Mouse (Mus musculus) kidney, adult 18-20 months (tissue): ENCODE results near the gene Mmp14.

Experiments used
- DNase-seq: peaks from one replicate; pipeline ENCODE4 v3.0.0; 2021

Gene Mmp14

DNA sequence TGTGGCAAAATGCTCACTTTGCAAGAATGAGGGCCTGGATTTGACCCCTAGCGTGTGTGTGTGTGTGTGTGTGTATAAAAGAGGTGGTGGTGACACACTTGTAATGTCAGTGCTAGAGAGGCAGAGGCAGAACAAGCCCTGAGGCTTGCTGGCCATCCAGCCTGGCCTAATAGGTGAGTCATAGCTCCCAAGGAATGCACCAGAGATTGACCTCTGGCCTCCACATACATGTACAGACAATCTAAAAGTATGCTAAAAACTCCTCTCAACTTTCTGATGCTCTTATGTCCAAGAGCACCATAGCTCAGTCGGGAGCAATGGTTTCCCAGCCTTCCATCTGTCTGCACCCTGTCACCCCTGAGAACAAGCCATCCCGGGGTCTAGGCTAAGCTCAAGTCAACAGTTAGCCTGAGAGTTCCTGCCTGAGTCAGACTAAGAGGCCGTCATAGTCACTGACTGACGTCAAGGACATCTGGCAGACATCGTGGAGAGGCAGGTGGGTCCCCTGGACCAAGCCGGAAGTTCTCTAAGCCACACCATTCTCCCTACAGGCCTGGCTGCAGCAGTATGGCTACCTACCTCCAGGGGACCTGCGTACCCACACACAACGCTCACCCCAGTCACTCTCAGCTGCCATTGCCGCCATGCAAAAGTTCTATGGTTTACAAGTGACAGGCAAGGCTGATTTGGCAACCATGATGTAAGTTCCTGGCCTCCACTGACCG lies 3.9 kb downstream of the Mmp14 start:
- no peak for DNase-seq

DNA sequence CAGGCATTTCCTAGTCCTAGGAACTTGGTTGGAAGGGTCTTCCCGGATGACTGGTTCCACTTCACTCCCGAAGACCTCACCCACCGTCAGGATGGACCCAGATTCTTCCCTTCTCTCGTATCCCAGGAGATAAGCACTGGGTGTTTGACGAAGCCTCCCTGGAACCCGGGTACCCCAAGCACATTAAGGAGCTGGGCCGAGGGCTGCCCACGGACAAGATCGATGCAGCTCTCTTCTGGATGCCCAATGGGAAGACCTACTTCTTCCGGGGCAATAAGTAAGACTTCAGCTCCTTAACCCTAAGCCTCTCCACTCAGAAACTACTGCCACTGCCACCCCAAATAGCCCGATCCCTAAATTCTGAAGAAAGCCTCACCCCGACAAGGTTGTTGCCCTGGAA lies 7.7 kb downstream of the Mmp14 start:
- DNase-seq, result no peak

DNA sequence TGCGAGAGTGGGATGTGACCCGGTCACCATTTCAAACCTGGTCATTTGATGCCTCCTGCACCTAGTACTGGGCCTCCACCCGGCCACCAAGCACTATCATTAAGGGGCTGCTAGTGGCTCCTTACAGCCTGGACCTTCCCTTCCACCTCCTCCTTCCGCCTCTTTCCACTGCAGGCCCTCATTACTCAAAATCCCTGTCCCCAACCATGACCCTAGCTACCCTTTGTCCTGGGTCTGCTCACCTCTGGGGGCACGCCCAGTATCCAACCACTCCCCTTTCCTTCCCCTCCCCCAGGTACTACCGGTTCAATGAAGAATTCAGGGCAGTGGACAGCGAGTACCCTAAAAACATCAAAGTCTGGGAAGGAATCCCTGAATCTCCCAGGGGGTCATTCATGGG lies 8.2 kb downstream of the Mmp14 start:
- no peak for DNase-seq

DNA sequence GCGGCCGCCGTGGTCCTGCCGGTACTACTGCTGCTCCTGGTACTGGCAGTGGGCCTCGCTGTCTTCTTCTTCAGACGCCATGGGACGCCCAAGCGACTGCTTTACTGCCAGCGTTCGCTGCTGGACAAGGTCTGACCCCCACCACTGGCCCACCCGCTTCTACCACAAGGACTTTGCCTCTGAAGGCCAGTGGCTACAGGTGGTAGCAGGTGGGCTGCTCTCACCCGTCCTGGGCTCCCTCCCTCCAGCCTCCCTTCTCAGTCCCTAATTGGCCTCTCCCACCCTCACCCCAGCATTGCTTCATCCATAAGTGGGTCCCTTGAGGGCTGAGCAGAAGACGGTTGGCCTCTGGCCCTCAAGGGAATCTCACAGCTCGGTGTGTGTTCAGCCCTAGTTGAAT lies 9.1 kb downstream of the Mmp14 start:
- no peak for DNase-seq

DNA sequence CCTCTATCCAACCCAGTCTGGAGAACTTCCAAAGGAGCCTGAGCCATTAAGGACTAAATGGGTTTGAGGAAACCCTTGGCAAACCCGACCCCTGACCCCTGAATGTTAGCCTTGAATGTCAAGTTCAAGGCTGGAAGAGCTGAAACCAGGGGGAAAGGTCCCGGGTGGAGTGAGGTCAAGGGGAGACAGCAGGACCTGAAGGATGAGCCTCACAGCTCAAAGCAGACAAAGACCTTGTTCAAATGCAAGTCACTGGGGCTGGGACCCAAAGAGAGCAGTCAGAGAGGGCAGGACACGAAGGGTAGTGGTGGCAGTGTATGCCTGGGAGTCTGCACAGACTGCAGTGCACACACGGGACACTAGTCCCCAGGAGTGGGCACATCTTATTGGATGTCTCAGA lies 10.0 kb downstream of the Mmp14 start:
- no peak for DNase-seq

DNA sequence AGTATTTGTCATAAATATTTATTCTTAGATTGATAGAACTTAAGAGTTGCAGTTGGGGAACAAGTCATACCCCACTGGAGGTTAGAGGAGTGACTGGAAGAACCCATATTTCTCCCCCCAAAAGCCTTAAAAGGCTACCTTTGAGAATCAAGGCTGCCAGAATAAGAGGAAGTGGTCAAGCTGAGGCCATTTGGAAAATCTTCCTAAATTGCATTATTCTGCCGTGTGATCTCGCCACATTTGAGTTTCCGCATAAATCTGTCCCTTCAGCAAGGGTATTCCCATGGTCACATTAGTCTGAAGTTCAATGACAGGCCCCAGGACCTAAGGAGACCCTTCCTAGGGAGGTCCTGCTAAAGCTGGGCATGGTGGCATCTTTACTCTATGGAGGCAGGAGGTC lies 11.1 kb downstream of the Mmp14 start:
- no peak for DNase-seq

DNA sequence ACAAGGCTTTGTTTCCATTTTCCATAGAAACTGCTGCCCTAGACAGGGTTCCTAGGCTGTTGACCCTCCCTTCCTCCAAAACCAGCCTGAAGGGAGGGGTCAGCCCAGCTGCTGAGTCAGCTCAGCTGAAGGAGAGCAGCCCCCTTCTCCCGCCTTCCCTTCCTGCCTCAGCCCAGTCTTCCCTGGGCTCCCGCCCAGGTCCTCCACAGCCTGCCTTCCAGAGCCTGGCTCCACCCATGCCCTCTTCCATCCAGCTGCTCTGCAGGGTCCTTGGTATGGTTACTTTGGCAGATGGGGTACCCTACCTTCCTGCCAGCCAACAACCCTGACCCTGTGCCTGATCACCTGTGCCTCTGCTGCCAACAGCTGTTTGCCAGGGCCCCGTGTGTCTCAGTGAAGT lies 11.8 kb downstream of the Mmp14 start:
- no peak for DNase-seq

DNA sequence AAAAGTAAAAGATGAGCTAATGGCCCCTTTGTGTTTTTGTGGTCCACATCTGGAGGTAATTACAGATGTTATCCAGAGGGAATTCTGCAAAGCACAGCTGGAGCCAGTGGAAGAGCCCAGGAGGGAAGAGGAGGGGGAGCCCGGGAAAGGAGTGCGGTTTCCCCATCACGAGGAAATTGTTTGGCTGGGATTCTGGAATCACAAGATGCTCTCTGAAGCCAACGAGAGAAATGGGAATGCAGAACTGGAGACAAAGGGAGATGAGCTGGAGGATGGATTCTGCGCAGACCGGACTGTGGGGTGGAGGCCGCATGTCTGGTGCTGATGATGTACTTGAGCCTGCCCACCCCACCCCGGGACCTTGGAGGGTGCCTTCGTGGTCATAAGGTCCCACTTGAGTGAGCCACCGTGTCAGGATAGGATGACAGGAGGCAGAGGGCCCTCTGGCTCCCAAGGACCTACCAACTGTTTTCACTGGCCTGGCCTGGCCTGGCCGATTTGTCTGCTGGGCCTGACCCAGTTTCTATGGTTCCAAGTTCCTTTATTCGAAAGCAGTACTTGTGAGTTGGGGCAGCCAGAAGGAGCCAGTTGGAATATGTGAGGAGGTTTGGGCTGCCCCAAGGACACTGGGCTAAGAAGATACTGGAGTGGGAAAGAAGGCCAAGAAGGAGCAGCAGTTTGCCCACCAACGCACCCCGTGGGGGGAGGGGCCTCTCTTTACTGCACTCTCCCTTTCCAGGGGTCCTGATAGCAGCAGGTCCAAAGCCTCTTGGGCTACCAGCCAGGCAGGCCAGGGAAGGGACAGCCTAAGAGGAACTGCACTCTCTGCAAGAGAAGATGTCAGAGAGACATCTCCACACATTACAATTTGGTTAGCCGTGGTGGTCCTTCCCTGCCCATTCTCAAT lies 12.6 kb downstream of the Mmp14 start:
- no peak for DNase-seq

DNA sequence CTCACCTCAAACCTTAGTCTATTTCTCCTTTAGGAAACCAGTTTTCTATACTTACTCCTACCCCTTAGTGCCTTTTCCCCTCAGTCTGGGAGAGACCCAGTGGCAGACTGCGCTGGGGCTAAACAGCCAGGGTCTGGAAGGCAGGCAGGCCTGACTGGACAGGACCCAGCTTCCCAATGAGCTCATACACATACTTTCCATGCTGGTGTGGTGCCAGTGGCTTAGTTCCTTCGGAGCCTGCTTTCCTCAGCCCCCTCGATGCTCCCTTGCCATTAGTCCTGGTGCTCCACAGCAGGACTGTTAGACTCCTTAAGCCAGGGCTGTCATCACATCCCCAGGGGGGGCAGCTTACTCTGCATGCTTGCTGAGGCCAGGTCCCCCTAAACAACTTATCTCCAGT lies 14.1 kb downstream of the Mmp14 start:
- DNase-seq, result no peak

DNA sequence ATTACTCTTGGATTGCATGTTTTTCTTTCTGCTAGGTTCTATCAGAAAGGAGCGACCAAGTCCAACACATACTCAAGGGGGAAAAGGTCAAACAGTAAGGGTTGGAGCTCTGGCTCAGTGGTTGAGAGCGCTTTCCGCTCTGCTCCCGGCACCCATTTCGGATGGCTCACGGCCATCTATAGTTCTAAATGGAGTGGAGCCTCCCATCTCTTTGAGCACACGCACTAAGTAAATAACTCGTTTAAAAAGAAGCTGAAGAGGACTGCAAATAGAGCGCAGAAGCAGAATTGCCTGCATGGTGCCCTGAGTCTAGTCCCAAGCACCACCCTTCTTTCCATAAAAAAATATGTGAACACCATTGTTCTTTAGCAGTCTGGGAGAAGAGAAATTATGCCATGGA lies 22.2 kb downstream of the Mmp14 start:
- no peak for DNase-seq

DNA sequence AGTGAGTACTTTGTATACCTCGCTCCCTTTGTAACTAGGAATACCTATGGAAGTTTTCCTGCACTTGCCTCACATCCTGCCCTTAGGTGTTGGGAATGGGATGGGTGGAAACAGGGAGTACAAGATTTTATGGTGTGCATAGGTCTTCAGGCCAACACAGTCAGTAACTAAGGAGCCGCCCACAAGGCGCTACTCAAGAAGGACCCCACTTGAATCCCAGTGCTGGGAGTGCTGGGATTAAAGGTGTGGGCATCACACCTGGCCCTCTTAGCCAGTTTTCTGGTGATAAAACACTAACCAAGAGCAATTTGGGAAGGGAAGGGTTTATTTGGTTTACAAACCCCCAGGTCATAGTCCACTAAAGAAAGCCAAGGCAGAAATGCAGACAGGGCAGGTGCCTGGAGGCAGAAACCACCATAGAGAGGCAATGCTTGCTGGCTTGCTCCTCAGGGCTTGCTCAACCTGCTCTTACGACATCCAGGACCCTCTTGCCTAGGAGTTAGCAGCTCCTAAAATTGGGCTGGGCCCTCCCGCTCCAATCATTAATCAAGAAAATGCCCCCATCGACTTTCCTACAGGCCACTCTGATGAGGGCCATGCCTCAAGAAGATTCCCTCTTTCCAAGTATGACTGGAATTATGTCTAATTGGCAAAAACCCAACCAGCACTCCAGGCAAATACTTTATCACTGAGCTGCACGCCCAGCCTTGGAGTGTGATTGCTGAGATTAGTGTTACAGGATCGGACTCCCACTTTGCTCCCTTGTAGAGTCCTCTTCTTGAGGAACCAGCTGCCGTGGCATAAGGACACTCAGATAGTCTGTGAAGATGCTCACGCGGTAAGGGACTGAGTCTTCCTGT lies 23.5 kb downstream of the Mmp14 start:
- DNase-seq, result no peak

DNA sequence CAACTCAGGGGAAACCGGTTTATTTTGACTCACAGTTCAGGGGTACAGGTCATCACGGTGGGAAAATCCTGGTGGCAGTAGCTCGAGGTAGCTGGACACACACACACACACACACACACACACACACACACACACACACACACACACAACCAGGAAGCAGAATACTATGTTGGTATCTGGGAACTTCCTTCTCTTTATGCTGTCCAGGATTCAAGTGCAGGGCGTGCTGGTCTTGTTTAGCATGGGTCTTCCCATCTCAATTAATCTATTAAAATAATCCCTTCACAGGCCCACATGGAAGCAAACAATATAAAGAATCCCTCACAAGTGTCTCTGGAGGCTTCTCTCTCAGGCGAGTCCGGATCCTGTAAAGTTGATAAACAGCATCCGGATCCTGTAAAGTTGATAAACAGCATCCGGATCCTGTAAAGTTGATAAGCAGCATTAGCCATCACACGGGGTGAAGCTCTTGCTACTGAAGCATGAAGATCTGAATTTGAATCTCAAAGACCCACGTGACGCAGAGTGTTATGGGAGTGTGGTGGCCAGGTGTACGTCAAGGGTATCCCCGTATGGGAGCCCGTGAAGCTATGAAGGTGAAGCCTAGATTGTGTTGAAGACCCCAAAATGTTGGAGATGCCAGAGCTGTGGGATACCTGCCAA lies 26.6 kb downstream of the Mmp14 start:
- no peak for DNase-seq

DNA sequence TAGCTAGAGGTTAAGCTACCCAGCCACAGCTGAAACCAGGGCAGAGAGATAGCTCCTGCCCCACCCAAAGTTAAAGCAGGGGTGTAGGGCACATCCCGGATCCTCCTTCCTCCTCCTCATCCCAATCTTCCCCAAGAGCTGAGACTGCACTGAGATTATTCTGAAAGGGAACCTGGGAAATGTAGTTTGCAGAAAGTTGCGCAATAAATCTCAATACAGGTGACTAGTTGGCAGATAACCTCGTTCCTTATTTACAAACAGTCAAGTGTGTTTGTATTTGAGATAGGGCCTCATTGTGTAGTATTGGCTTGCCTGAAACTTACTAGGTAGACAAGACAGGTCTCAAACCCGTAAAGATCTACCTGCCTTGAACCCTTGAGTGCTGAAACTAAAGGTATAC lies 30.7 kb downstream of the Mmp14 start:
- DNase-seq, result no peak

DNA sequence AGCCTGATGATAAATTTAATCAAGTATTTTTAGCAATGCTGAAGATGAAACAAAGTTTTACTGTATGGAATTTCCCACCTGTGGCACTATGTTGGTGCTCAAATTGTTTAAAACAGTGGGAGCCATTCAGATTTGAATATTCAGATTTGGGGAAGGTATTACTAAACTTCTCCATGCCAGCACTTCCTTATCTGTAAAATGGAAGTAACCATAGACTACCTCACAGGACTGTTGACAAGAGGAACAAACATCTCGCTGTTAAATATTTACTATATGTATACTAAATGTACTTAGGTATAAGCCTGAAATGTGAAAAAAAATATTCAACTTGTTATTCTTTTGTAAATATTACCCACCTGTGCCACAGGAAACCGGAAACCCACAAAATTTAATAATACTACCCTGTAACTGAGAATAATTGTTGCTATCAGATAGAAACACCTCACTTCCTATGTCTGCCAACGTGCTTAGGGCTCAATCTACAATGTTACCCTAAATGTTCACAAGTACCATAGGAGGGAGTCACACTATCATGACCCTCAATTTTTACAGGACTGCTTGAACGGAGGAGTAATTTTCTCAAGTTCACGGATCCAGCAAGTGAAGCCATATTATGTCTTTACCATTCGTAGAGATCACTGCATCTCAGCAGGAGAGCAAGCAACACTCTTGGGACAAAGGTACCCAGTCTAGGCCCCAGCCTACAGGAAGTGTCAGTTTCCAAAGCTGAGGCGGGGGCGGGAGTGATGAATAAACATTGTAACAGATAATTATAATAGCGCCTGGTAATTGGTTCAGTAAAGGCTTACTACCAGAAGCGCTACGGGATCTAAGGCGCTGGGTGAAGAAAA lies 31.9 kb downstream of the Mmp14 start:
- no peak for DNase-seq

DNA sequence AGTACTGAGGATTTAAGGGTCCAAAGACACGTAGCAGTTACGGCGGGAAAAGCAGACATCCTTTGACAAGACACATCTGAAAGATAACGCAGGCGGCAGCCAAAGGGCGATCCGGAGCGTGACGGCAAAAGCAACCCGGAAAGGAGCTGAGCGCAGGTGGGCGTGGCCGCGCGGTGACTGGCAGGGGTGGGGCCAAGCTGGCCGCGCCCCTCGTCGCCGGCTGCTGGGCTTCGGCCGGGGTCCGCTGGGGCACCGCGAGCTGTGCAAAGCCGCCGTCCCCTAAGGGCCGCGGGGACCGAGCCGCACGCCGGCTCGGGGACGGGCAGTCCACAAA lies 32.5 kb downstream of the Mmp14 start, which contains the start of gene Lrp10:
TSS of gene Lrp10 (plus strand) at position 179 of the 334 bp plus-strand sequence.
- DNase-seq, result peak; percentile 94

DNA sequence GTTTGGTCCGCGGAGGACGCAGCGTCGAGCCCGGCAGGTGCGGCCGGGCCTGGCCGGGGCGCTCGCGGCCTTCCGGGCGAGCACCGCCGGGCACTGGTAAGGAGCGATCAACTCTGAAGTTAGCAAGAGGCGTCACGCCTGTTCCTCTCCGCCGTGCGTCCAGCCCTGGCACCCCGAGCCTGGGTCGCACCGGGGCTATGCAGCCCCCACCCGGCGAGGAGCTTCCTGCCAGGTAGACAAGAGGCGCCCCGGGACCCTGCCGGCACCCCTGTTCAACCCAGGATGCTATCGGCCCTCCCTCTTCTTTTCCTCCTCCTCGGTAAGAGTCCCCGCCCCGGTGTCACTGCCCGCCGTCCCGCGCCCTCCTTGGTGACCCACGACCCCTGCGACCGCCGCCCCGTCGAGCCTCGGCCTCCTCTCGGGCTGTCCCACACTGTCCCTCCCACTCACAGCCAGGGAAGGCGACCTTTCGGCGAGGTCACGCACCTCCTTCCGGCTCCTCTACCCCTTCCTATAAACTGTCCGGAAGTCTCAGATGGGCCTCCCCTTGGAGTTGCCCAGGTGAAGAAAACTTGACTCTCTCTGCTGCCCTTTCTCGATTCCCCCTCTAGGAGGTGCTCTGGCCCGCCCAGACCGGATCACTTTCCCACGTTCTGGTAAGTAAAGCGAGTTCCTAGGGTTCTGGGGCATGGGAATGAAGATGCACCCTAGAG lies 33.0 kb downstream of the Mmp14 start:
- peak; percentile 80 for DNase-seq

DNA sequence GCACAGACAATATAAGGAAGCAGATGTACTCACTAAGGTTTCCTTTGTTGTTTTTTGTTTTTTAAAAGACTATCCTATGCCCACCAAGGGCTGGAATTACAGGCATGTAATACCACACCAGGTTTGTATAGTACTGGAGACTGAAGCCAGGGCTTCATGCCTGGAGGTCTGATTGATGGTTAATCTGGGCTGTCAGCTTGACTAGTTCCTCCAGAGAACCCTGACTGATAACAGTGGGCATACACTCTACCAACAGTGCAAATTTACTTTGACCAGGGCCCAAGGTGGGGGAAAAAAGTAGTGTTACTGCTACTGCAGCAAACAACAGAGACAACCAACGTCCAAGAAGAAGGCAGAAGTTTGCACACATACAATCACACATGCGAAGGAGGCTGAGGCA lies 40.1 kb downstream of the Mmp14 start:
- no peak for DNase-seq

DNA sequence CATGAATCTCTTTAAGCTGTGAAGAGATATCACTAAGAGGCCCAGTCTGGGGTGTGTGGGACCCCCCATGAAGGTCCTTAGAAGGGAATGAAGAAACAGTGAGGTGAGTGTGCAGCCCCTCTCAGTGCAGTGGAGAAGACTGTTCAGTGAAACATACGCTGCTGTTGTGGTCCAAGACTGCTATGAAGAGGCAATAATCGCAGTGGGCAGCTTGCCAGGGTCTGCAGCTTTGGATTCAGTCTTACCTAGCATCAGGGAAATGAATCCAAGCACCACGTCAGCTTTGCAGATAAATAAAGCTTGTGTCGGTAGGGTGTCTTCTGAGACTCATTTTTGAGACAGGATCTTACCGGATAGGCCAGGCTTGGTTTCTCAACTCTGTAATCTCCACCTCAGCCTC lies 41.3 kb downstream of the Mmp14 start:
- no peak for DNase-seq

DNA sequence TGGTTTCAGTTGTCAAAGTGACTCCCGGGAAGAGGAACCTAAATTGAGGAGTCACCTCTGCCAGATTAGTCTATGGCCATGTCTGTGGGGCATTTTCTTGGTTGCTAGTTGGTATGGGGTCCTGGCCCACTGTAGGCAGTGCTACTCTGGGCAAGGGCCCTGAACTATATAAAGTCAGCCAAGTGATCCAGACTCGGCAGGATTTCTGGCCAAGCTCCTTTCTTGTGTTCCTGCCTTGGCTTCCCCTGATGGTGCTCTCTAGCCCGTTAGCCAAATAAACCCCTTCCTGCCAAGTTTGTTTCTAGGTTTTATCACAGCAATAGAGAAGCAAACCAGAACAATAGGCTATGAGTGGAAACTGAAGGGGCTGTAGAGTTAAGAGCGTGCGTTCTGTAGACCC lies 43.3 kb downstream of the Mmp14 start:
- no peak for DNase-seq

DNA sequence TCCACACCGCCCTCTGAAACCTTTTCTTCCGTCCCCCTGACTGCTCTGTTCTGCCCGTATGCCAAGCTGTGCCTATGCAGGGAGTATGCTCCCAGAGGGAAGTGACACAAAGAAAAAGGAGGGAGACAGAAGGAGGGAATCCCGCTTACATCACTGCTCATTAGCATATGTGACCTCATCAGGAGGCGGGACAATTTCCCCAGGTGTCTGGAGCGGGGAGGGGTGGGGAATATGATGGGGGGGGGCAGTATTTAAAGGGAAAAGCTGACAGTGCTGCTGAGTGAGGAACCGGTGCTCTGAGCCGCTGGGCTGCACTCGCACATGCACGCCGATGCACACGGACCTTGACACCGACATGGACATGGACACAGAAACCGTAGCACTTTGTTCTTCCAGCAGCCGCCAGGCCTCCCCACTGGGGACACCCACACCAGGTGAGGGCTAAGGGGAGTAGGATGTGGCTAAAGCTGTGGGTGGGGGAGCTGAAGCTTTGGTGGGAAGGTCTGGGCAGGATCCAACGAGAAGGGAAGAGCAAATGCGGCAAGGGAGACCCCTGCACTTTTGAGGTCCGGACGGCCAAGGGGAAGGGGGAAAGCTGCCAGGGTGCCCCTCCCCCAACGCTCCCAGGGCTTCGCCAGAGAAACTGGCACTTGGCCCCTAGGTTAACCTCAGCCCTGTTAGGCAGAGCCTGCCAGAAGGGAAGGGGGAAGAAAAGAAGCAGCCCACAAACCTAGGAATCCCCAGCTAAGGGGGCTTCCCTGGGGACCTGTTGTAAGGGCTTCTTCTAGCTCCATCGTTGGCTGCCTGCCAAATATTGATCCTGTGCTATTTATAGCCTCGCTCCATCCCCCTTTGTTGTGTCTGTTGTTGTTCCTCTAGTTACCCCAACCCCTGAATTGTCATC lies 44.8 kb downstream of the Mmp14 start, which contains the start of gene Rem2:
TSS of gene Rem2 (plus strand) at position 160 of the 904 bp plus-strand sequence.
- DNase-seq, result peak; percentile 54
